Mouse (Mus musculus): ENCODE results near the gene Inpp5e.

The Inpp5e gene

GRCm38 (mm10) chr2:26362991-26363390, 46.0 kb downstream of the Inpp5e start:
- no peak for DNase-seq (ENCODE audit: low spot score)

- no peak for DNase-seq (ENCODE audit: low spot score)
These were observed 48.2 kb downstream of the Inpp5e start, which contains the start of gene Card9 for GRCm38 (mm10) chr2:26360772-26361171. Gene Card9 (minus strand): TSS chr2:26360918.

DNA sequence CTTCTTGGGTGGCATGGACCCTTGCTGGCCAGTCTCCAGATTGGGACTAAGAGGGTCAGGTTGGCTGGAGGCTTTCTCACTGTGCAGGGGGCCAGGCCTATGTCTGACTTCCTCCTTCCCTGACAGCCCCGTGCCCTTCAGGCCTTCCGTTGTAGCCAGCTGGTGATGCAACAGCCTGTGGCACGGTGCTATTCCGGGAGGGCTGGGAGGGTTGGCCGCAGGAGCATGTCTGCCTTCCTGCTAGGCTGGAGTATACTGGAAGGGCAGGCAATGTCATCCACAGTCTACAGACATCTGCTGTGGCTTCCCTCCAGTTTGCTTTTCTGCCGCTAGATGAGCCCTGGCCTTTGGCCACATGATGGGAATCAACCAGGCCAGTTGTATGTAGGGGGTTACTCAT, 49.0 kb downstream of the Inpp5e start:
- DNase-seq (ENCODE audit: low spot score) = no peak

DNA sequence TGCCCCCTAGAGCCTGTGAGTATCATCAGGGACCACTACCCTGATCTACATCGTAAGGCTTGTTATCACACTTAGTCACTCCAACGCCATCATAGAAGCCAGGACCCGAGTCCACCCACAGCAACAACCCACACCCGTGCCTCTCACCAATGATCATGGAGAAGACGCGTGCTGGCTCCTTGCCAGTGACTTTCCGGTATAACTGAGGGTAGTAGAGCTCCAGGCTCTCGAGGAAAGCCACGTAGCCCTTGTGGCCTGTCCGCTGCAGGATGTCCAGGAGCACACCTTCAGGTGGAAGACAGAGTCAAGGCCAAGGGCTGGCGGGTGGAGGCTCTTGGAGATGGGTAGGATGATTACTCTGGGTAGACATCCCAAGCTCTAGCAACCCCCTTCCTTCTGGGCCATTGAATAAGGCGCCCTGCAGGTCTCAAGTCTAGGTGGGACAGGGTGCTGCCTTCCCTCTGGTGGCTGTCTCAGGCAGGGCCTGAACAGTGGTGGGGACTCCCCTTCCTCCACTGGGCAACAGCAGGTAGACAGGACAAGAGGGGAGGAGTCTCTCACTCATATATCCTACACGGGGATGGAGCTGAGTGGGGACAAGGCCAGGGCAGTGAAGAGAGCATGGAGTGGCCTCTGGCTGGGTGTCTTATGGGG, 50.2 kb downstream of the Inpp5e start:
- DNase-seq (ENCODE audit: low spot score) = no peak

DNA sequence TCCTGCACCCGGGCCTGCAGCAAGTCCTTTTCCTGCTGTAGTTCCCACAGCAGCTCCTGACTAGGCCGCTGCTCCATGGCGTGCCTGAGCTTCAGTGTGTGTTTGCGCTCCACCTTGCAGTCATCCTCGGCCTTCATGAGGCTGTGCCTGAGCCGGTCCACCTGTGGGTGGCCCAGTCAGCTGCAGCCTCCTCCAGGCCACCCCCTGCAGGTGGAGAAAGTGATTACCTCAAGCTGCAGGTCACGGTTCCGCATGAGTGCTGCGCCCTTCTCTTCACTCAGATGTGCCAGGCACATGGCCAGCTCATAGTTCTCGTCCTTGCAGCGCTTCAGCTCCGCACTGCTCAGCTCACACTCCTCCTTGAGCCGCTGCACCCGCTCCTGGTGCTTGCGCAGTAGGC, 51.5 kb downstream of the Inpp5e start:
- no peak for DNase-seq (ENCODE audit: low spot score)

- DNase-seq (ENCODE audit: low spot score) = no peak
These were observed 52.3 kb downstream of the Inpp5e start for GRCm38 (mm10) chr2:26356678-26357077.

- no peak for DNase-seq (ENCODE audit: low spot score)
These were observed 52.8 kb downstream of the Inpp5e start for GRCm38 (mm10) chr2:26356231-26356630.

DNA sequence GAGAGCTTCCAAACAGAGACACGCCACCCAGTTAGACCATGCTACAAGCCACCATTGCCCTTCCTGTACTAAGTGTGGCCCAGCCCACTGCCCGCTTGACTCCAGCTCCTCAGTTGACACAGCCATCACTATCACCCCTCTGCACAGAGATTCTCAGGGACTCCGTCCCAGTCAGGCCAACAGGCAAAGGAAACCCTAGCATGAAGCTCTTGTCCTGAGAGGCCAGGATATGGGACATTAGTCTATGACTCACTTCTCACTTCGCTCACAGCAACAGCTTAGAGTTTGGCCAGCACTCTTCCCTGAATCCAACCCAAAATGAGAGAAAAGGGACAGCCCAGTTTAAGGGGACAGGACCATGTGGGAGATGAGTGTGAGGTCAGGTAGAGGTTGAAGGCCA, 54.6 kb downstream of the Inpp5e start:
- no peak for DNase-seq (ENCODE audit: low spot score)

DNA sequence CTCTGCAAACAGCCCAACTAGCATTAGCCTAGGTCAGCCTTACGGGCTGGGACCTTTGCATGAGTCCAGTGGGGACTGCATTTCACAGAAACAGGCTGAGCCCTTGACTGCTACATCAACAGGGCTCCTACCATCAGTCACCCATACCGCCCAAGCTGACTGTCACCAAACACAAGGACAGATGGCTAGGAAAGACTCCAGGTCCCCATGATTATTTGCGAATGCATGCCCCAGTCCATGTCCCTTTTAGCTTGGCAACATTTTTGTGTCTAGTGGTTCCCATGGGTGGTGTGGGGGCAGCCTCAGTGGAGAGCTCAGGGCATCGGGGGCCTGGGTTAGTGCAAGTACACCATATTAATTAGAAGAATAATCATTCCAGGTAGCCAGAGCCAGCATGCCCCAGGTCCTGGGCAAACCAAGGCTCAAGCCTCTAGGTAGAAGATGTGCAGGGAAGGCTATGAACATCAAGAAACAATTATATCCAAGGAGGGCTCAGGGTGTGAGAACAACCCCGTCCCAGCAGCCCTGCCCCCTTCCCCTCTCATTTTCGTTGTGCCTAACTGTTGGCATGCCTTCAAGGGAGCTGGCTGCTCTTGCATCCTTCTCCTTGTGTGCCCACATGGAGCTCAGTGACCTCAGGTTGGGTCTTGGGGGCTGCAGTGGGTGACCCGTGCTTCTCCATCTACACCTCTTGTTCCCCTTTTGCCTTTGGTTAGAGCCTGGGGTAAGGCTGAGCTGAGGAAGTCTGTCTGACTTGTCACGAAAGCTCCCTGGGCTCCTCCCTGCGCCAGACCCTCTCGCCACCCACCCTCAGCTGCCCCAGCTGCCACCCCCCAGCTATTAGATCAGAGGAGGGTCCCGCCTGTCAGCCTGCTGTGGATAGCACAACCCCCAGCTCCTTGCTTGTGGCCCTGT, 55.7 kb downstream of the Inpp5e start:
- DNase-seq (ENCODE audit: low spot score) = no peak

DNA sequence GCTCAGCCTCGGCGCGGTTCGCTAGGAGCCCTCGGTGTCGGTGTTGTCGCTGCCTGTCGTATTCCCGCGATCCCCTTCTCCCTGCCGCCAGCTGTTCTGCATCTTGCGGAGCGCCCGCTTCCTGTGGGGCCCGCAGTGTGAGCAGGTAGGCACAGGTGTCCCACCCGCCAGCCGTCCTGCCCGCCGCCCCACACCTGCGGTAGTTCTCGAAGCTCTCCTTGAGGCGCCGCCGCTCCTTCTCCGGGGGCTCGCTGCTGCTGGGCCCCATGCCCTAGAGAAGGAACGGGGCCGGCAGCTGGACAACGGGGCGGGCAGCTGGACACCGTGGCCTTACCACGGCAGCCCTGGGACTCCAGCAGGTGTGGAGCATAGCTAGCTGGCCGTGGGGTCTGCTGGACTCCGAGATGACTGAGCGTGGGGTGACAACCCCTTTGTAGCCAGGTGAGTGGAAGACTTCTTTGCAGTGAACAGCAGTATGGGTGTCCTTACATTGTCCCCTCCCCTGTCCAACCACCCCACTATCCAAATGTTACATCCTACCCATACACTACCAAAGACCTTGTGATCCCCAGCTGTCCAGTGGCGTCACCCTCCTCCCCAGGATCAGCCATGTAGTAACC, 56.6 kb downstream of the Inpp5e start:
- DNase-seq (ENCODE audit: low spot score) = no peak

- peak; percentile 95 for DNase-seq (ENCODE audit: low spot score)
These were observed 57.4 kb downstream of the Inpp5e start, which contains the start of gene Dnlz for GRCm38 (mm10) chr2:26351358-26352290. Gene Dnlz (minus strand): TSS chr2:26352110.

DNA sequence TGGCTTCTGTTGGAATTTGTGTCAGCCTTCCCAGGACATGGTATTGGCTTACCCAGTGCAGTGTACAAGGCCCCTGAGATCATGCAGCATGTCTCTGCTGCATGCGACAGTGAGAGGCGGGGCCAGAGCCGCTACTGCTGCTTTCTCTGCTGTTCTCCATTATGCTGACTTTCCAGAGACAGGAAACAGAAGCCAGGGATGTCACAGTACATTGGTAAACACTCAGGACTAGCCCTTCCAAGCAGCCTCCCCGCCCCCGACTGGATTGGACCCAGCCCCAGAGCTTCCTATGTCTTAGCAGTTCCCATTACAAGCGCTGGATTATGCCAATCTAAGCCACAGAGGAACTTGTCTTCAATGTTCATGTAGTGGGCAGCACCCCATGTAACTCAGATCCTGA, 60.8 kb downstream of the Inpp5e start:
- DNase-seq (ENCODE audit: low spot score) = no peak

Data from testis, postnatal 10 days (tissue).